Mouse (Mus musculus): ENCODE measurements around the gene Akap2. TPM values are rescaled to one million over a fixed set of nuclear protein-coding genes. Genes with fewer than 3 reads are reported as not detected.

Gene Akap2
- total and polyA plus RNA-seq, 3 experiments, result 1.7 to 7.2 TPM; not detected in 1

- H3K9me3 ChIP-seq (replicated peaks; ENCODE audit: insufficient read depth, low read length), result no peaks in the 10 kb centered on the region
- H3K4me1 ChIP-seq (ENCODE audit: control insufficient read depth in 1 of 2, insufficient read depth in 2 of 2, low read length in 2 of 2), result peaks cover 0 to 6% of the 10 kb centered on the region in 2 experiments; a peak in 1 of 4 replicates
- no peaks in the 10 kb centered on the region for H3K36me3 ChIP-seq (ENCODE audit: control insufficient read depth in 1 of 2, insufficient read depth in 2 of 2, low read length in 2 of 2)
- no peak overlapping the region for H3K4me3 ChIP-seq (ENCODE audit: control insufficient read depth in 1 of 2, insufficient read depth in 1 of 2, low read depth in 2 of 2, low read length in 2 of 2)
- TF ChIP-seq NRF1 (IDR thresholded peaks at IDR 0.05; ENCODE audit: insufficient read depth, low read depth, low read length, poor library complexity, severe bottlenecking) (no peak), POLR2A (IDR thresholded peaks at IDR 0.05; ENCODE audit: control insufficient read depth in 1 of 2, insufficient read depth in 1 of 2, low read depth in 1 of 2, low read length in 2 of 2, poor library complexity in 1 of 2) (no peak), RAD21 (IDR thresholded peaks at IDR 0.05; ENCODE audit: low read depth, low read length) (no peak), MAX (IDR thresholded peaks at IDR 0.05; ENCODE audit: low read length) (no peak), GATA1 (IDR thresholded peaks at IDR 0.05; ENCODE audit: low read depth, low read length) (no peak)
- no peaks in the 10 kb centered on the region for H3K79me2 ChIP-seq (ENCODE audit: control insufficient read depth, insufficient read depth, low read length, poor library complexity)
- H3K27me3 ChIP-seq (ENCODE audit: control insufficient read depth in 1 of 2, insufficient read depth in 2 of 2, low read length in 2 of 2), result no peaks in the 10 kb centered on the region
- no peak overlapping the region for H3K27ac ChIP-seq (ENCODE audit: control insufficient read depth, low read depth, low read length)
- no peak for DNase-seq (ENCODE audit: low read depth, low spot score)
- H3K9ac ChIP-seq (ENCODE audit: control insufficient read depth, low read depth, low read length, poor library complexity, severe bottlenecking), result no peak overlapping the region
Measured at GRCm38 (mm10) chr4:57851731-57852130, 134.3 kb downstream of the Akap2 start.

DNA sequence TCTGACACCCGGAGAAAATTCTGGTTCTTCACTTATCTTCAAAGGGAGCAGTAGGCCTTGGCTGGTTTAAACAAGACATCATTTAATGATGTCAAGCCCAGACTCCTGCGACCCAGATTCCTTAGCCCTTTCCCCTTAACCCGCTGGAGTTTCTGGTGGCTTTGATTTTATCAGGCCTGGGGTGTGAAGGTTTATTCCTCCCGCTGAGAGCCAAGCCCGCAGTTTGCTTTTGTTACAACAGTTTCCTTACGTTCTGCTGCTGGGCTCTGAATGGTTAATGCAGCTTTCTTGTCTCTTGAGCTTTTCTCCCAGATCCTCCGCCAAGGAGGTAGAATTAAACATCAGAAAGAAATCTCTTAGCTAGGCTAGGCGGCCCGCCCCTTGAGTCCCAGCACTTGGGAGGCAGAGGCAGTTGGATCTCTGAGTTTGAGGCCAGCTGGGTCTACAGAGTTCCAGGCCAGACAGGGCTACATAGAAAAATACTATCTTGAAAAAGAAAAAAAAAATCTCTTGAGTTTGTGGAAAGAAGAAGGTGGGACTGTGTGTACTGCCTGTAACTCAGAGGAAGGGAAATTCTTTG lies 135.1 kb downstream of the Akap2 start:
- no peak for TF ChIP-seq MAFK (IDR thresholded peaks at IDR 0.05; ENCODE audit: borderline replicate concordance, low read depth, low read length)
- no peak for TF ChIP-seq MYC (IDR thresholded peaks at IDR 0.05; ENCODE audit: low read depth, low read length)
- no peak for TF ChIP-seq TBP (IDR thresholded peaks at IDR 0.05; ENCODE audit: low read depth, low read length)

GRCm38 (mm10) chr4:57854181-57854580 lies 136.7 kb downstream of the Akap2 start:
- Histone ChIP-seq H3K9me3 (replicated peaks; ENCODE audit: insufficient read depth, low read length) (no peaks in the 10 kb centered on the region), H3K79me2 (ENCODE audit: control insufficient read depth, insufficient read depth, low read length, poor library complexity) (no peaks in the 10 kb centered on the region), H3K4me3 (ENCODE audit: control insufficient read depth in 1 of 2, insufficient read depth in 1 of 2, low read depth in 2 of 2, low read length in 2 of 2) (no peak overlapping the region), H3K9ac (ENCODE audit: control insufficient read depth, low read depth, low read length, poor library complexity, severe bottlenecking) (no peak overlapping the region), H3K27ac (ENCODE audit: control insufficient read depth, low read depth, low read length) (no peak overlapping the region), H3K36me3 (ENCODE audit: control insufficient read depth in 1 of 2, insufficient read depth in 2 of 2, low read length in 2 of 2) (no peaks in the 10 kb centered on the region), H3K4me1 (ENCODE audit: control insufficient read depth in 1 of 2, insufficient read depth in 2 of 2, low read length in 2 of 2) (peaks cover 0 to 6% of the 10 kb centered on the region in 2 experiments; a peak in 1 of 4 replicates), H3K27me3 (ENCODE audit: control insufficient read depth in 1 of 2, insufficient read depth in 2 of 2, low read length in 2 of 2) (no peaks in the 10 kb centered on the region)
- DNase-seq (ENCODE audit: low read depth, low spot score), result no peak
- TF ChIP-seq UBTF (IDR thresholded peaks at IDR 0.05; ENCODE audit: borderline replicate concordance, insufficient read depth, low read depth, low read length), result no peak
- no peak for TF ChIP-seq TBP (IDR thresholded peaks at IDR 0.05; ENCODE audit: low read depth, low read length)
- TF ChIP-seq USF2 (IDR thresholded peaks at IDR 0.05; ENCODE audit: borderline replicate concordance in 1 of 2, insufficient read depth in 1 of 2, low read depth in 1 of 2, low read length in 2 of 2), result no peak
- TF ChIP-seq BHLHE40 (IDR thresholded peaks at IDR 0.05; ENCODE audit: borderline replicate concordance, low read depth, low read length), result no peak
- TF ChIP-seq HCFC1 (IDR thresholded peaks at IDR 0.05; ENCODE audit: low read depth, low read length), result no peak
- TF ChIP-seq TAL1 (IDR thresholded peaks at IDR 0.05; ENCODE audit: low read length), result no peak
- no peak for TF ChIP-seq CTCF (IDR thresholded peaks at IDR 0.05 in 2 of 3, conservative IDR thresholded peaks at IDR 0.05 in 1 of 3; ENCODE audit: control insufficient read depth in 1 of 3, insufficient read depth in 1 of 3, low read depth in 2 of 3, low read length in 3 of 3, poor library complexity in 1 of 3, severe bottlenecking in 1 of 3)
- TF ChIP-seq EP300 (IDR thresholded peaks at IDR 0.05; ENCODE audit: low read depth in 1 of 2, low read length in 2 of 2), result no peak
- no peak for TF ChIP-seq ETS1 (IDR thresholded peaks at IDR 0.05; ENCODE audit: low read depth, low read length)
- TF ChIP-seq ZC3H11A (IDR thresholded peaks at IDR 0.05; ENCODE audit: low read depth, low read length), result no peak
- no peak for TF ChIP-seq MAFK (IDR thresholded peaks at IDR 0.05; ENCODE audit: borderline replicate concordance, low read depth, low read length)
- no peak for TF ChIP-seq POLR2A (IDR thresholded peaks at IDR 0.05; ENCODE audit: control insufficient read depth in 1 of 2, insufficient read depth in 1 of 2, low read depth in 1 of 2, low read length in 2 of 2, poor library complexity in 1 of 2)
- TF ChIP-seq ZKSCAN1 (IDR thresholded peaks at IDR 0.05; ENCODE audit: low read depth, low read length), result no peak
- TF ChIP-seq MEF2A (IDR thresholded peaks at IDR 0.05; ENCODE audit: extremely low read depth, insufficient replicate concordance, low read depth, low read length, poor library complexity, severe bottlenecking), result no peak
- TF ChIP-seq GATA1 (IDR thresholded peaks at IDR 0.05; ENCODE audit: low read depth, low read length), result no peak
- no peak for TF ChIP-seq CHD2 (IDR thresholded peaks at IDR 0.05; ENCODE audit: low read length)
- TF ChIP-seq TCF12 (IDR thresholded peaks at IDR 0.05; ENCODE audit: low read depth, low read length), result no peak
- TF ChIP-seq NELFE (IDR thresholded peaks at IDR 0.05; ENCODE audit: low read depth, low read length), result no peak

More for the DNA sequence above, 135.1 kb downstream of the Akap2 start:
- no peak for DNase-seq (ENCODE audit: low read depth, low spot score)
- no peaks in the 10 kb centered on the region for H3K79me2 ChIP-seq (ENCODE audit: control insufficient read depth, insufficient read depth, low read length, poor library complexity)
- H3K4me3 ChIP-seq (ENCODE audit: control insufficient read depth in 1 of 2, insufficient read depth in 1 of 2, low read depth in 2 of 2, low read length in 2 of 2), result no peak overlapping the region
- no peak overlapping the region for H3K27ac ChIP-seq (ENCODE audit: control insufficient read depth, low read depth, low read length)
- no peaks in the 10 kb centered on the region for H3K9me3 ChIP-seq (replicated peaks; ENCODE audit: insufficient read depth, low read length)
- H3K9ac ChIP-seq (ENCODE audit: control insufficient read depth, low read depth, low read length, poor library complexity, severe bottlenecking), result no peak overlapping the region
- H3K4me1 ChIP-seq (ENCODE audit: control insufficient read depth in 1 of 2, insufficient read depth in 2 of 2, low read length in 2 of 2), result peaks cover 0 to 6% of the 10 kb centered on the region in 2 experiments; a peak in 1 of 4 replicates
- no peaks in the 10 kb centered on the region for H3K27me3 ChIP-seq (ENCODE audit: control insufficient read depth in 1 of 2, insufficient read depth in 2 of 2, low read length in 2 of 2)
- H3K36me3 ChIP-seq (ENCODE audit: control insufficient read depth in 1 of 2, insufficient read depth in 2 of 2, low read length in 2 of 2), result no peaks in the 10 kb centered on the region
